Mouse (Mus musculus): ENCODE data around the gene Olfr1301. TPM values are rescaled to one million over a fixed set of nuclear protein-coding genes. Genes with fewer than 3 reads are reported as not detected.

The Olfr1301 gene
- total RNA-seq (2014; fragmentation: Nextera tagmentation) (not detected in 2 replicates), total RNA-seq (2017) (under 0.01 TPM in 1 of 2 replicates, not detected in the other), polyA plus RNA-seq (2012) (not detected in 2 replicates)

DNA sequence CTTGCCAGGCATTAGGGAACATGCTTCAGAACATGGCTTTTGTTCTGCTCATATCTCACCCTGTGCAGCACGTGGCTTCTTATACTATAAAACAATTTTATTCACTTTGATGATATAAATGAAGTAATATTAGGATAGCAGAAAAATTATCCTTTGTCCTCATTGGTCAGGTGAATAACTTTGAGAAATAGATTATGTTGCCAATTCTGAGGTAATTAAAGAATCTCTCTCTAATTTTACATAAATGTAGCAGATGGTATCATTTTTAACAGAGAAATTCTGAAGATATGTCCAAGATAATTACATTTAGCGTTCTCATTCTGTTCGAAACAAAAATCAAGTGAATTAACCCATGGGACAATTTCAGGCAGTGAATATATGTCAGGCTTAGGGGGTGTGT, at the start of gene Olfr1301:
Olfr1301 (plus strand) TSS at position 301 of the 400 bp plus-strand sequence.
- ATAC-seq (ENCODE audit: extremely low read depth, insufficient number of reproducible peaks, low FRiP score, poor library complexity, severe bottlenecking), result no peak
- no peak for TF ChIP-seq GATA1 (IDR thresholded peaks at IDR 0.05; ENCODE audit: borderline replicate concordance, low read length)
- no peak for TF ChIP-seq TAL1 (conservative IDR thresholded peaks at IDR 0.05; ENCODE audit: low read depth, low read length)
- TF ChIP-seq GATA2 (IDR thresholded peaks at IDR 0.05; ENCODE audit: borderline replicate concordance, low read depth, low read length), result no peak
- TF ChIP-seq CTCF (IDR thresholded peaks at IDR 0.05; ENCODE audit: low read depth, low read length), result no peak
- TF ChIP-seq POLR2AphosphoS5 (IDR thresholded peaks at IDR 0.05; ENCODE audit: insufficient replicate concordance, low read depth, low read length), result no peak

DNA sequence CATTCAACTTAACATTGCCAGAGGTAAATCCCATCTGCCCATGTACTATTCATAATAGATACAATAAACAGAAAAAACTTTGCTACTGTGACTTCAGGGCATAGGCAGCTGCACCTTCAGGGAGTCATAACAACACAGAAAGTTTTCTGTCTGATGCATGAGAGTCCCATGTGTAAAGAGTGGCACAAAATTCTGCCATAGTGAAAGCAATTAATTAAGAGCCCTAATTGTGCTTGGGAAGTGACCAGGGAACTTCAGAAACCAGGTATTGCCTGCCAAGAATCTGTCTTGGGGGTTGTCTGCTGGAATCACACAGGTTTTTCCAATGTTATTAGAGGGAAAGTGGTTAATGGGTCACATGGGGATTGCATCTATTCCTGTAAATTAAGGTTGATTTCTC, 24.1 kb upstream of the Olfr1301 start:
- Histone ChIP-seq H3K4me1 (ENCODE audit: insufficient read depth, low read depth, low read length) (no peaks in the 10 kb centered on the region), H3K36me3 (replicated peaks) (no peaks in the 10 kb centered on the region), H3K27me3 (ENCODE audit: insufficient read depth, low read length) (no peaks in the 10 kb centered on the region), H3K4me3 (ENCODE audit: low read depth, low read length) (no peak overlapping the region), H3K9me3 (replicated peaks) (peaks cover 6% of the 10 kb centered on the region)
- TF ChIP-seq GATA2 (IDR thresholded peaks at IDR 0.05; ENCODE audit: borderline replicate concordance, low read depth, low read length) (no peak), POLR2AphosphoS5 (IDR thresholded peaks at IDR 0.05; ENCODE audit: insufficient replicate concordance, low read depth, low read length) (no peak), GATA1 (IDR thresholded peaks at IDR 0.05; ENCODE audit: borderline replicate concordance, low read length) (no peak), CTCF (IDR thresholded peaks at IDR 0.05; ENCODE audit: low read depth, low read length) (no peak), TAL1 (conservative IDR thresholded peaks at IDR 0.05; ENCODE audit: low read depth, low read length) (no peak)
- ATAC-seq (ENCODE audit: extremely low read depth, insufficient number of reproducible peaks, low FRiP score, poor library complexity, severe bottlenecking), result no peak
- no peak for DNase-seq (ENCODE audit: low spot score)

More for the DNA sequence above, at the start of gene Olfr1301:
- Histone ChIP-seq H3K9me3 (replicated peaks) (peaks cover 1% of the 10 kb centered on the region), H3K27me3 (ENCODE audit: insufficient read depth, low read length) (no peaks in the 10 kb centered on the region), H3K4me3 (ENCODE audit: low read depth, low read length) (no peak within 1 kb of the TSS), H3K36me3 (replicated peaks) (no peaks in the 10 kb centered on the region), H3K4me1 (ENCODE audit: insufficient read depth, low read depth, low read length) (no peaks in the 10 kb centered on the region)
- DNase-seq (ENCODE audit: low spot score), result no peak

DNA sequence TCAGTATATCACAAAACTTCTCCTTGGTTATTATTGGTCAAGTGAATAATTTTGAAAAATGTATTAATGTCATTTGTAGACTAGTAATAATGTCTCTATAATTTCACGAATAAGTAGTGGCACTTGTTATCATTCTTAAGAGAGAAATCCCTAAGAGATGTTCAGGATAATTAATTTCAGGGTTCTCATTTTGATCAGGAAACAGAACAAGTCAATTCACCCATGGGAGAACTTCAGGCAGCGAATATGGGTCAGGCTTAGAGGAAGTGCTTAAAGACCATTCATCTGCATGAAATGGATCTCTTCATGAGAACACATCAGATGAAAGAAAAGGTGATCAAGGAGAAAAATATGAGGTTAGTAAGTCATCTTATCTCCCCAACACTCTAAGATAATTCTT, 26.3 kb downstream of the Olfr1301 start, which contains the start of gene Olfr1302:
Olfr1302 (plus strand) TSS at position 301 of the 400 bp plus-strand sequence.
- Histone ChIP-seq H3K9me3 (replicated peaks) (peaks cover 5% of the 10 kb centered on the region; the same call in 1 of the 2 replicates), H3K36me3 (replicated peaks) (no peaks in the 10 kb centered on the region), H3K4me3 (ENCODE audit: low read depth, low read length) (no peak within 1 kb of the TSS), H3K4me1 (ENCODE audit: insufficient read depth, low read depth, low read length) (no peaks in the 10 kb centered on the region), H3K27me3 (ENCODE audit: insufficient read depth, low read length) (no peaks in the 10 kb centered on the region)
- ATAC-seq (ENCODE audit: extremely low read depth, insufficient number of reproducible peaks, low FRiP score, poor library complexity, severe bottlenecking), result no peak
- TF ChIP-seq TAL1 (conservative IDR thresholded peaks at IDR 0.05; ENCODE audit: low read depth, low read length), result no peak
- no peak for TF ChIP-seq GATA2 (IDR thresholded peaks at IDR 0.05; ENCODE audit: borderline replicate concordance, low read depth, low read length)
- TF ChIP-seq CTCF (IDR thresholded peaks at IDR 0.05; ENCODE audit: low read depth, low read length), result no peak
- no peak for TF ChIP-seq POLR2AphosphoS5 (IDR thresholded peaks at IDR 0.05; ENCODE audit: insufficient replicate concordance, low read depth, low read length)
- TF ChIP-seq GATA1 (IDR thresholded peaks at IDR 0.05; ENCODE audit: borderline replicate concordance, low read length), result no peak
- no peak for DNase-seq (ENCODE audit: low spot score)

Other genes starting within 250 kb of the Olfr1301 start
- not detected in 2 replicates for gene Olfr1293-ps, start 225.8 kb upstream of the Olfr1301 start, total RNA-seq (2014; fragmentation: Nextera tagmentation)
- gene Olfr1293-ps, start 225.8 kb upstream of the Olfr1301 start, total RNA-seq (2017), result 0.05 and 0.06 TPM in 2 replicates
- not detected in 2 replicates for gene Olfr1293-ps, start 225.8 kb upstream of the Olfr1301 start, polyA plus RNA-seq (2012)
- gene Olfr1294, start 210.7 kb upstream of the Olfr1301 start, total RNA-seq (2014; fragmentation: Nextera tagmentation), result not detected in 2 replicates
- 0.23 TPM in 1 of 2 replicates, not detected in the other for gene Olfr1294, start 210.7 kb upstream of the Olfr1301 start, total RNA-seq (2017)
- gene Olfr1294, start 210.7 kb upstream of the Olfr1301 start, polyA plus RNA-seq (2012), result not detected in 2 replicates
- gene Olfr1295, start 181.3 kb upstream of the Olfr1301 start, total RNA-seq (2014; fragmentation: Nextera tagmentation), result not detected in 2 replicates
- 0.05 and 0.17 TPM in 2 replicates for gene Olfr1295, start 181.3 kb upstream of the Olfr1301 start, total RNA-seq (2017)
- gene Olfr1295, start 181.3 kb upstream of the Olfr1301 start, polyA plus RNA-seq (2012), result not detected in 2 replicates
- gene Olfr1297, start 124.5 kb upstream of the Olfr1301 start, total RNA-seq (2014; fragmentation: Nextera tagmentation), result not detected in 2 replicates
- 0.05 TPM in 1 of 2 replicates, not detected in the other for gene Olfr1297, start 124.5 kb upstream of the Olfr1301 start, total RNA-seq (2017)
- gene Olfr1297, start 124.5 kb upstream of the Olfr1301 start, polyA plus RNA-seq (2012), result not detected in 2 replicates
- gene Olfr1298, start 101.8 kb upstream of the Olfr1301 start, total RNA-seq (2014; fragmentation: Nextera tagmentation), result not detected in 2 replicates
- 0.29 TPM in 1 of 2 replicates, not detected in the other for gene Olfr1298, start 101.8 kb upstream of the Olfr1301 start, total RNA-seq (2017)
- gene Olfr1298, start 101.8 kb upstream of the Olfr1301 start, polyA plus RNA-seq (2012), result not detected in 2 replicates
- gene Olfr1299, start 89.6 kb upstream of the Olfr1301 start, total RNA-seq (2014; fragmentation: Nextera tagmentation), result not detected in 2 replicates
- 0.12 and 0.16 TPM in 2 replicates for gene Olfr1299, start 89.6 kb upstream of the Olfr1301 start, total RNA-seq (2017)
- not detected in 2 replicates for gene Olfr1299, start 89.6 kb upstream of the Olfr1301 start, polyA plus RNA-seq (2012)
- not detected in 2 replicates for gene Olfr1302, start 26.4 kb downstream of the Olfr1301 start, total RNA-seq (2014; fragmentation: Nextera tagmentation)
- gene Olfr1302, start 26.4 kb downstream of the Olfr1301 start, total RNA-seq (2017), result 0.05 TPM in 1 of 2 replicates, not detected in the other
- not detected in 2 replicates for gene Olfr1302, start 26.4 kb downstream of the Olfr1301 start, polyA plus RNA-seq (2012)
- gene Olfr1303, start 69.3 kb downstream of the Olfr1301 start, total RNA-seq (2014; fragmentation: Nextera tagmentation), result not detected in 2 replicates
- not detected in 2 replicates for gene Olfr1303, start 69.3 kb downstream of the Olfr1301 start, total RNA-seq (2017)
- gene Olfr1303, start 69.3 kb downstream of the Olfr1301 start, polyA plus RNA-seq (2012), result not detected in 2 replicates
- gene Olfr1305, start 126.1 kb downstream of the Olfr1301 start, total RNA-seq (2014; fragmentation: Nextera tagmentation), result not detected in 2 replicates
- gene Olfr1305, start 126.1 kb downstream of the Olfr1301 start, total RNA-seq (2017), result 0.16 and 0.35 TPM in 2 replicates
- gene Olfr1305, start 126.1 kb downstream of the Olfr1301 start, polyA plus RNA-seq (2012), result not detected in 2 replicates
- gene Olfr1306, start 165.3 kb downstream of the Olfr1301 start, total RNA-seq (2014; fragmentation: Nextera tagmentation), result not detected in 2 replicates
- gene Olfr1306, start 165.3 kb downstream of the Olfr1301 start, total RNA-seq (2017), result 0.11 TPM in 1 of 2 replicates, not detected in the other
- gene Olfr1306, start 165.3 kb downstream of the Olfr1301 start, polyA plus RNA-seq (2012), result not detected in 2 replicates
- gene Olfr1307, start 198.4 kb downstream of the Olfr1301 start, total RNA-seq (2014; fragmentation: Nextera tagmentation), result not detected in 2 replicates
- gene Olfr1307, start 198.4 kb downstream of the Olfr1301 start, total RNA-seq (2017), result 0.06 and 0.11 TPM in 2 replicates
- gene Olfr1307, start 198.4 kb downstream of the Olfr1301 start, polyA plus RNA-seq (2012), result not detected in 2 replicates
- gene Olfr1308, start 213.9 kb downstream of the Olfr1301 start, total RNA-seq (2014; fragmentation: Nextera tagmentation), result not detected in 2 replicates
- gene Olfr1308, start 213.9 kb downstream of the Olfr1301 start, total RNA-seq (2017), result 0.27 TPM in 1 of 2 replicates, not detected in the other
- gene Olfr1308, start 213.9 kb downstream of the Olfr1301 start, polyA plus RNA-seq (2012), result not detected in 2 replicates
- gene Olfr1309, start 239.3 kb downstream of the Olfr1301 start, total RNA-seq (2014; fragmentation: Nextera tagmentation), result not detected in 2 replicates
- 0.05 and 0.06 TPM in 2 replicates for gene Olfr1309, start 239.3 kb downstream of the Olfr1301 start, total RNA-seq (2017)
- gene Olfr1309, start 239.3 kb downstream of the Olfr1301 start, polyA plus RNA-seq (2012), result not detected in 2 replicates

Measured in G1E (cell line).